Mouse (Mus musculus): ENCODE results near the gene Lhfpl3. TPM values are rescaled to one million over a fixed set of nuclear protein-coding genes. Genes with fewer than 3 reads are reported as not detected.

The Lhfpl3 gene
- total RNA-seq, 1 experiment from 2014 or later = not detected

GRCm38 (mm10) chr5:23247784-23248183 lies 501.9 kb downstream of the Lhfpl3 start:
- no peak for ATAC-seq (replicated peaks; ENCODE audit: insufficient number of reproducible peaks, low FRiP score, low TSS enrichment, poor library complexity, severe bottlenecking)

GRCm38 (mm10) chr5:23248303-23248702 lies 502.4 kb downstream of the Lhfpl3 start:
- ATAC-seq (replicated peaks; ENCODE audit: insufficient number of reproducible peaks, low FRiP score, low TSS enrichment, poor library complexity, severe bottlenecking) = no peak

GRCm38 (mm10) chr5:23249896-23250875 lies 504.3 kb downstream of the Lhfpl3 start:
- ATAC-seq (replicated peaks; ENCODE audit: insufficient number of reproducible peaks, low FRiP score, low TSS enrichment, poor library complexity, severe bottlenecking) = no peak

- no peak for ATAC-seq (replicated peaks; ENCODE audit: insufficient number of reproducible peaks, low FRiP score, low TSS enrichment, poor library complexity, severe bottlenecking)
These were observed 505.8 kb downstream of the Lhfpl3 start for GRCm38 (mm10) chr5:23251462-23252224.

GRCm38 (mm10) chr5:23255816-23256418 lies 510.1 kb downstream of the Lhfpl3 start:
- ATAC-seq (replicated peaks; ENCODE audit: insufficient number of reproducible peaks, low FRiP score, low TSS enrichment, poor library complexity, severe bottlenecking) = no peak

- ATAC-seq (replicated peaks; ENCODE audit: insufficient number of reproducible peaks, low FRiP score, low TSS enrichment, poor library complexity, severe bottlenecking) = no peak
These were observed 527.5 kb downstream of the Lhfpl3 start for GRCm38 (mm10) chr5:23273309-23273708.

- ATAC-seq (replicated peaks; ENCODE audit: insufficient number of reproducible peaks, low FRiP score, low TSS enrichment, poor library complexity, severe bottlenecking) = no peak
These were observed 533.5 kb downstream of the Lhfpl3 start for GRCm38 (mm10) chr5:23279364-23279763.

- no peak for ATAC-seq (replicated peaks; ENCODE audit: insufficient number of reproducible peaks, low FRiP score, low TSS enrichment, poor library complexity, severe bottlenecking)
These were observed 539.0 kb downstream of the Lhfpl3 start for GRCm38 (mm10) chr5:23284884-23285283.

- ATAC-seq (replicated peaks; ENCODE audit: insufficient number of reproducible peaks, low FRiP score, low TSS enrichment, poor library complexity, severe bottlenecking) = no peak
These were observed 543.3 kb downstream of the Lhfpl3 start for GRCm38 (mm10) chr5:23289149-23289548.

Other genes with a start within 250 kb of the Lhfpl3 start
- 13.7 to 26.4 TPM (median 17.1 TPM) in 3 replicates for gene Orc5, start 195.6 kb upstream of the Lhfpl3 start, total RNA-seq (2017)